Mouse (Mus musculus) liver, embryonic 14.5 days (tissue): ENCODE data around the gene Gm13199. TPM values are rescaled to one million over a fixed set of nuclear protein-coding genes. Genes with fewer than 3 reads are reported as not detected.
A peak's percentile ranks its signal among the peaks of the same experiment; 100 is the strongest.

ENCODE experiments used
- ATAC-seq: fragments of 200-750 bp; cut with Nextera tagmentation; 2 replicates; pipeline ENCODE4 v1.8.0; 2017; ENCODE audit warnings: moderate number of reproducible peaks, mild to moderate bottlenecking, moderate library complexity; ENCODE audit not compliant: insufficient read depth
- DNase-seq, 3 experiments: peaks; one replicate each; pipeline ENCODE4 v3.0.0-alpha.2; 2012 to 2013; ENCODE audit warnings: low read depth in 3 of 3, low spot score in 3 of 3
- H3K27ac ChIP-seq: fragments of 300-500 bp; sonication (generic); 2 replicates; pipeline ENCODE4 v1.5.1; 2014; ENCODE audit warnings: moderate library complexity, mild to moderate bottlenecking, control low read depth, inconsistent platforms
- H3K27me3 ChIP-seq: fragments of 300-500 bp; sonication (generic); 2 replicates; pipeline ENCODE4 v1.6.1; 2014; ENCODE audit warnings: mild to moderate bottlenecking, low read length, moderate library complexity; ENCODE audit not compliant: control insufficient read depth, insufficient read depth
- H3K36me3 ChIP-seq: fragments of 300-500 bp; sonication (generic); replicated peaks from 2 replicates; pipeline ENCODE4 v1.6.1; 2014; ENCODE audit warnings: low read depth; ENCODE audit not compliant: control insufficient read depth, insufficient read depth
- H3K4me1 ChIP-seq, 2 experiments: fragments of 200-500 bp in 1 of 2; fragments of 300-500 bp in 1 of 2; sonication (generic) in 1 of 2; replicated peaks; 2 replicates each; pipeline ENCODE4 v1.6.1; 2012 to 2014; ENCODE audit warnings: antibody characterized with exemption in 1 of 2, inconsistent platforms in 1 of 2, low read length in 1 of 2; ENCODE audit not compliant: control insufficient read depth in 2 of 2, insufficient read depth in 2 of 2
- H3K4me2 ChIP-seq: fragments of 300-500 bp; sonication (generic); 2 replicates; pipeline ENCODE4 v1.6.1; 2014; ENCODE audit warnings: low read depth, mild to moderate bottlenecking, control low read depth, moderate library complexity
- H3K4me3 ChIP-seq, 2 experiments: fragments of 200-500 bp in 1 of 2; fragments of 300-500 bp in 1 of 2; sonication (generic) in 1 of 2; 2 replicates each; pipeline ENCODE4 v1.5.1; 2012 to 2014; ENCODE audit warnings: low read depth in 2 of 2, low read length in 2 of 2, mild to moderate bottlenecking in 2 of 2, control low read depth in 1 of 2, inconsistent platforms in 1 of 2, moderate library complexity in 1 of 2; ENCODE audit not compliant: insufficient read depth in 1 of 2
- H3K9ac ChIP-seq: fragments of 300-500 bp; sonication (generic); replicated peaks from 2 replicates; pipeline ENCODE4 v1.6.1; 2014; ENCODE audit warnings: mild to moderate bottlenecking, control low read depth, moderate library complexity
- H3K9me3 ChIP-seq: fragments of 300-500 bp; sonication (generic); 2 replicates; pipeline ENCODE4 v1.6.1; 2016; ENCODE audit warnings: low read length, mixed read lengths; ENCODE audit not compliant: control insufficient read depth
- CTCF ChIP-seq: IDR thresholded peaks from 2 replicates; pipeline ENCODE4 v1.5.1; 2016; ENCODE audit warnings: antibody characterized with exemption, low read depth, control low read depth
- EP300 ChIP-seq: IDR thresholded peaks from 2 replicates; pipeline ENCODE4 v1.6.1; 2016; ENCODE audit warnings: antibody characterized with exemption, low read depth
- WGBS: fragments of 180-500 bp; shearing (Covaris S2); extraction: QIAGEN DNeasy Blood & Tissue Kit; methylation state at CpG from one replicate; pipeline ENCODE4 v1.1.7; 2014; ENCODE audit not compliant: insufficient replicate concordance; 5-methylcytosine and 5-hydroxymethylcytosine counted together
- polyA plus RNA-seq, 2 experiments: library from polyadenylated mRNA; depleted of rRNA in 1 of 2; stranded (reverse) in 1 of 2; unstranded in 1 of 2; fragments of >200 nt; fragmentation: Nextera tagmentation in 1 of 2; extraction: Ambion mirVana in 1 of 2; gene quantifications; 2 replicates each; pipeline versions ENCODE4 v1.2.1 to v1.2.3; 2012 to 2014

Gm13199 gene
- polyA plus RNA-seq, 2 experiments, result 0.58 to 0.79 TPM

DNA sequence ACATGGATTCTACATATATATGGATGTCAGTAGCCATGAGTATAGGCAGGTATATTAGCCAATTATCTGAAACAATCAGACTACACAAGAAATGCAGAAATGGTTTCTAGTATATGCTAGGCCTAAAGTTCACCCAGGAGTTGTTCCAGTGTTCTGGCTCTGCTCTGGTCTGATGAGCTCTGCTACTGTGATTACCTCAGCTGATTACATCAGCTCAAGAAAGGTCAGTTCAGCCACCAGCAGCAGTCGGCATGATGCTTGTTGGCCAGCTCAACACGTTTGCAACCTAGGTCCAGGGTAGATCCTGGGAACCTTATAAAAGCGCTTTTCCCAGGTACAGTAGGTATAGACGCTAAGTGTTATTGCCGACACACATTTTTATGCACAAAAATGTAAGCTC lies 7.0 kb upstream of the Gm13199 start:
- H3K4me1 ChIP-seq, result no peaks in the 10 kb centered on the region
- no peak overlapping the region for H3K9ac ChIP-seq
- H3K27ac ChIP-seq, result no peak overlapping the region
- no peaks in the 10 kb centered on the region for H3K27me3 ChIP-seq
- TF ChIP-seq EP300 (no peak), CTCF (no peak)
- no peak overlapping the region for H3K4me2 ChIP-seq
- H3K9me3 ChIP-seq, result no peaks in the 10 kb centered on the region
- peaks cover 39% of the 10 kb centered on the region for H3K36me3 ChIP-seq
- no peak for ATAC-seq
- 85% methylated on average over 5 of the region's 5 CpGs for WGBS
- no peak overlapping the region for H3K4me3 ChIP-seq
- DNase-seq, result no peak

DNA sequence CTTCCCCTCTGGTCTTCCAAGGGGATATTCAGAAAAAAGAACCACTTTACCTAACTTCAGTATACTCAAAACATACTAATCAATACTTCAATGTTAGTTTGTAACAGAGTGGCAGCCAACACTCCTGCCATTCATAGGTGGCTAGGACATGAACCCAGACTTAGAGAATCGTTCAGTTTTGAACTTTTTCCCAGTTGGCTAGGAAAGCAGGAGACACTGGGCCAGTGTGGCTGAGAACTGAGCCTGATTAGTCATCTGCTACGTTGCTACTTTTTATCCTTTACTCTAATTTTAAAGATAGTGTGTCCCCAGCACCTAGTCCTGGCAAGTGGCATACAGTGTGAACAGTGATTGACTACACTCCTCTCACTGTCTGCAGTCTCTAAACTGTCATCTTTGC lies 4.9 kb upstream of the Gm13199 start:
- H3K9me3 ChIP-seq, result no peaks in the 10 kb centered on the region
- WGBS, result 74% methylated on average over 2 of the region's 2 CpGs
- TF ChIP-seq CTCF, result no peak
- TF ChIP-seq EP300, result no peak
- no peak overlapping the region for H3K4me2 ChIP-seq
- H3K27me3 ChIP-seq, result no peaks in the 10 kb centered on the region
- no peaks in the 10 kb centered on the region for H3K4me1 ChIP-seq
- H3K4me3 ChIP-seq, result no peak overlapping the region
- no peak for DNase-seq
- no peak for ATAC-seq
- H3K27ac ChIP-seq, result no peak overlapping the region
- H3K9ac ChIP-seq, result no peak overlapping the region
- H3K36me3 ChIP-seq, result peaks cover 30% of the 10 kb centered on the region

DNA sequence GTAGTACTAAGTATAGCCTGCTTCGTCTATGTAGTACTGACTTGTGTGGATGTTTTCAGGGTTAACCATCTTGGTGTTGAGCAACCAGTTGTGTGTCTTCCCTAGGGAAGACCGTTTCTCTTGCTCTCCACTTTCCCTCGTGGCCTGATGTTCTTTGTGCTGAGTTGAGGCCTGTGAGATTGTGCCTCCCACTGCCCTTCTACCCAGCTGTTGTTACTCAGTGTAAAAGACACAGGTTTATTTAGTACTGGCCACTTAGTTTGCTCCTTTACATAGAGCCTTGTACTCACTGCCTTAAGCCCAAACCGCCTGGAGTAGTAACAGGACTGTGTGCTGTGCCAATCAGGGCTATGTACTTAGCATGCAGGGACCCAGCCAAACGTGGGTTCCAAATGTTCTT lies 10.9 kb downstream of the Gm13199 start:
- no peaks in the 10 kb centered on the region for H3K27me3 ChIP-seq
- no peak for TF ChIP-seq EP300
- no peak for TF ChIP-seq CTCF
- H3K9me3 ChIP-seq, result no peaks in the 10 kb centered on the region
- no peak overlapping the region for H3K27ac ChIP-seq
- peaks cover 2 to 5% of the 10 kb centered on the region in 2 experiments for H3K4me1 ChIP-seq
- no peak overlapping the region for H3K9ac ChIP-seq
- 64% methylated on average over 5 of the region's 5 CpGs for WGBS
- H3K4me3 ChIP-seq, result no peak overlapping the region
- no peak overlapping the region for H3K4me2 ChIP-seq
- H3K36me3 ChIP-seq, result peaks cover 8% of the 10 kb centered on the region
- ATAC-seq (no peak), DNase-seq (no peak)

GRCm38 (mm10) chr2:5851116-5851515 lies 11.6 kb downstream of the Gm13199 start:
- no peak for TF ChIP-seq EP300
- TF ChIP-seq CTCF, result no peak
- WGBS, result 84% methylated on average over 9 of the region's 9 CpGs
- no peak overlapping the region for H3K9ac ChIP-seq
- no peaks in the 10 kb centered on the region for H3K9me3 ChIP-seq
- H3K4me1 ChIP-seq, result peaks cover 9 to 12% of the 10 kb centered on the region in 2 experiments
- no peak overlapping the region for H3K27ac ChIP-seq
- ATAC-seq (no peak), DNase-seq (no peak)
- no peaks in the 10 kb centered on the region for H3K27me3 ChIP-seq
- no peak overlapping the region for H3K4me3 ChIP-seq
- H3K36me3 ChIP-seq, result peaks cover 7% of the 10 kb centered on the region
- no peak overlapping the region for H3K4me2 ChIP-seq

DNA sequence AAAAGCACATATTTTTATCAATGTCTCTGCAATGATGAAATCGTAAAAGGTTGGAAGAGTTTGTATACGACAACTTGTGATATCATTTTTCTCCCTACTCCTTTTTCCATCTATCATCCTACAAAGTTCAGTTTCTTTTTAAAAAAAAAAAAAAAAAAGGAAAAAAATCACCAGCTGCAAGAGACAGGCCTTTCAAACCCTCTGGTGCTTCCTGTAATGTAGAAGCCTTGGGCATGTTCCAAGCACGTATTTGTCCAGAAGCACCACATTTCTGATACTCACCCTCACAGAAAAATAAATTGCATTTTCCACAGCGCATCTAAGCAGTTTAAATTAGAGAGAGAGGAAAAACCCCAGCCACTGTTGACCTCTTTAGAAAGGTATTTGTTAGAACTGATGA lies 16.9 kb downstream of the Gm13199 start:
- H3K36me3 ChIP-seq, result peaks cover 9% of the 10 kb centered on the region
- no peaks in the 10 kb centered on the region for H3K9me3 ChIP-seq
- TF ChIP-seq EP300, result no peak
- TF ChIP-seq CTCF, result no peak
- DNase-seq (no peak), ATAC-seq (no peak)
- H3K4me1 ChIP-seq, result peaks cover 12 to 17% of the 10 kb centered on the region in 2 experiments
- H3K27me3 ChIP-seq, result no peaks in the 10 kb centered on the region
- WGBS, result 15% methylated on average over 4 of the region's 4 CpGs
- peak overlapping the region; percentile 93 for H3K9ac ChIP-seq
- peak overlapping the region; percentile 83 for H3K4me2 ChIP-seq
- H3K4me3 ChIP-seq, result peak overlapping the region; percentile 95 to 97
- no peak overlapping the region for H3K27ac ChIP-seq
